Mouse (Mus musculus) kidney, embryonic 15.5 days (tissue): ENCODE measurements around the gene Eri2. TPM values are rescaled to one million over a fixed set of nuclear protein-coding genes. Genes with fewer than 3 reads are reported as not detected.

Source experiments
- ATAC-seq: fragments of 200-750 bp; cut with Nextera tagmentation; replicated peaks from 2 replicates; pipeline ENCODE4 v1.8.0; 2017; ENCODE audit warnings: moderate TSS enrichment; ENCODE audit not compliant: low FRiP score
- H3K27ac ChIP-seq: fragments of 300-500 bp; sonication (generic); 2 replicates; pipeline ENCODE4 v1.5.1; 2015; ENCODE audit warnings: mild to moderate bottlenecking, inconsistent platforms
- H3K27me3 ChIP-seq: fragments of 300-500 bp; sonication (generic); 2 replicates; pipeline ENCODE4 v1.6.1; 2015; ENCODE audit warnings: inconsistent platforms
- H3K36me3 ChIP-seq: fragments of 300-500 bp; sonication (generic); 2 replicates; pipeline ENCODE4 v1.6.1; 2015; ENCODE audit warnings: inconsistent platforms
- H3K4me1 ChIP-seq: fragments of 300-500 bp; sonication (generic); 2 replicates; pipeline ENCODE4 v1.6.1; 2015; ENCODE audit warnings: inconsistent platforms
- H3K4me2 ChIP-seq: fragments of 300-500 bp; sonication (generic); 2 replicates; pipeline ENCODE4 v1.6.1; 2015; ENCODE audit warnings: moderate library complexity, mild to moderate bottlenecking, inconsistent platforms
- H3K4me3 ChIP-seq: fragments of 300-500 bp; sonication (generic); replicated peaks from 2 replicates; pipeline ENCODE4 v1.5.1; 2015; ENCODE audit warnings: mild to moderate bottlenecking, inconsistent platforms
- H3K9ac ChIP-seq: fragments of 300-500 bp; sonication (generic); 2 replicates; pipeline ENCODE4 v1.6.1; 2015; ENCODE audit warnings: mild to moderate bottlenecking, inconsistent platforms
- H3K9me3 ChIP-seq: fragments of 300-500 bp; sonication (generic); replicated peaks from 2 replicates; pipeline ENCODE4 v1.6.1; 2016; ENCODE audit warnings: inconsistent platforms
- WGBS: fragments of 180-500 bp; shearing (Covaris S2); methylation state at CpG from one replicate; pipeline ENCODE4 v1.1.7; 2015; ENCODE audit warnings: mixed read lengths; 5-methylcytosine and 5-hydroxymethylcytosine counted together
- polyA plus RNA-seq: library from polyadenylated mRNA; unstranded; fragments of >200 nt; fragmentation: Nextera tagmentation; extraction: Ambion mirVana; gene quantifications from 2 replicates; pipeline ENCODE4 v1.2.1, GENCODE M21; 2015

The Eri2 gene
- 24.8 and 26.1 TPM in 2 replicates for polyA plus RNA-seq

DNA sequence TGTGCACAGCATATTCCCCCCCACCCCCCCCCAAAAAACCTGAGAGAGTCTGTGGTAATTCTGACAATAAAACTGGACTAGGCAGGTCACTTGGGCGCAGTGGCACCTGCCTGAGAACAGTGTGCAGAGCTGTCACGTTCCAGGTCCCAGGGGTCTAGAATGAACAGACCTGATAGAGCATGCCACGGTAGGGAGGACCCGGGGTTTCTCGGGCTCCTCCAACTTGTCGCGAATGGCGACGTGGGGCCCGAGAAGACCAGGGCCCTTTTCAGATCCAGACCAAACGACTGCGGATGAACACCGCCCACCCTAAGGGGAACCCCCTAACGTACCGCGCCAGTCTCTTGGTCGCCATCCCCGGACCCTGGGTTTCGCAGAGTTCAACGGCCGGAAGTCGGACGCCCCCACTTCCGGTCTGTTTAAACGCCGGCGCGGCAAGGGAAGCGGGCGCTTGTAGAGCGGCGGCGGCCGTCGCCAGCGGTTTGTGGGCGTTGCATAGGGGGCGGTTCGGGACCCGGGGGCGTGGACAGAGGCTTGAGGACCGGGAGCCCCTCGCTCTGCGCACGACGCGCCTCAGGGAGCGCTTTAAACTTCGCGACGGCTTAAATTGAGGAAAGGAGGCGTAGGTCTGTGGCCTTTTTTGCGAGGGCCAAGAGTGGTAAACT is at the start of gene Eri2, which contains the start of gene Rexo5:
Gene Eri2, minus strand, starts transcription at position 473 of the 665 bp plus-strand sequence.
Gene Rexo5, plus strand, starts transcription at position 421 of the 665 bp plus-strand sequence.
- peak within 1 kb of the TSS; percentile 91 for H3K27ac ChIP-seq
- H3K36me3 ChIP-seq: peaks cover 18% of the 10 kb centered on the region
- under 1% methylated on average over 53 of the region's 53 CpGs for WGBS

DNA sequence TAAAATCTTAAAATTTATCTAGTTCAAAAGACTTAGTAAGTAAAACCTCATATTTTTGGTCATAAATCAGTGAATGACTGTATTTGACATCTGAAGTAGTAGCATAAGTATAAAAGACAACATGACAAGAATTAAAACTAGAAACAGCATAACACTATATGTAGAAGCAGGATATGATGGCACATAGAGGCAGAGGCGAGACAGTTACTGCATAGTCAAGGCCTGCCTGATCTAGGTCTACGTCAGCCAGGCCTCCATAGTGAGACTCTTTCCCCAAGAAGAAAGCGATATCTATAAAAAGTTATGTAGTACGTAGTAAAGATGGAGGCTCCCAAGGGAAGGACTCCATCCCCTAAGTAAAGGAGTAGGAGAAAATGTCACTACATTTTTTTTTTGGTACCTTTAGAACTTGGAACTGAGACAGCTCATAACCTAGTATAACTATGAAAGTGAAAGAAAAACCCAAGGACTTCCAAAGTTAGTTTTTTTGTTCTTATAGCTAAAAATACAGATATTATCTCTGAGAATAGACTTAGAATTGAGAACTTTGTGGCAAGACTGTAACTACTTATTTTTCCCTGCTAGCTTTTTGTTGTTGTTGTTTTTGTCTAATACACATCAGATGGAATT is 48.1 kb upstream of the Eri2 start:
- Histone ChIP-seq H3K27me3 (no peaks in the 10 kb centered on the region), H3K9me3 (no peaks in the 10 kb centered on the region), H3K27ac (no peak overlapping the region), H3K9ac (no peak overlapping the region), H3K36me3 (peaks cover 48% of the 10 kb centered on the region), H3K4me3 (no peak overlapping the region), H3K4me2 (no peak overlapping the region), H3K4me1 (no peaks in the 10 kb centered on the region)
- no peak for ATAC-seq
- 96% methylated on average over 4 of the region's 4 CpGs for WGBS

More for the DNA sequence above, at the start of gene Eri2, which contains the start of gene Rexo5:
- Histone ChIP-seq H3K4me3 (peak within 1 kb of the TSS; percentile 79), H3K4me1 (peaks cover 14% of the 10 kb centered on the region), H3K9me3 (no peaks in the 10 kb centered on the region), H3K27me3 (no peaks in the 10 kb centered on the region), H3K9ac (peak within 1 kb of the TSS; percentile 80), H3K4me2 (peak within 1 kb of the TSS; percentile 82)
- peak; percentile 99 for ATAC-seq

DNA sequence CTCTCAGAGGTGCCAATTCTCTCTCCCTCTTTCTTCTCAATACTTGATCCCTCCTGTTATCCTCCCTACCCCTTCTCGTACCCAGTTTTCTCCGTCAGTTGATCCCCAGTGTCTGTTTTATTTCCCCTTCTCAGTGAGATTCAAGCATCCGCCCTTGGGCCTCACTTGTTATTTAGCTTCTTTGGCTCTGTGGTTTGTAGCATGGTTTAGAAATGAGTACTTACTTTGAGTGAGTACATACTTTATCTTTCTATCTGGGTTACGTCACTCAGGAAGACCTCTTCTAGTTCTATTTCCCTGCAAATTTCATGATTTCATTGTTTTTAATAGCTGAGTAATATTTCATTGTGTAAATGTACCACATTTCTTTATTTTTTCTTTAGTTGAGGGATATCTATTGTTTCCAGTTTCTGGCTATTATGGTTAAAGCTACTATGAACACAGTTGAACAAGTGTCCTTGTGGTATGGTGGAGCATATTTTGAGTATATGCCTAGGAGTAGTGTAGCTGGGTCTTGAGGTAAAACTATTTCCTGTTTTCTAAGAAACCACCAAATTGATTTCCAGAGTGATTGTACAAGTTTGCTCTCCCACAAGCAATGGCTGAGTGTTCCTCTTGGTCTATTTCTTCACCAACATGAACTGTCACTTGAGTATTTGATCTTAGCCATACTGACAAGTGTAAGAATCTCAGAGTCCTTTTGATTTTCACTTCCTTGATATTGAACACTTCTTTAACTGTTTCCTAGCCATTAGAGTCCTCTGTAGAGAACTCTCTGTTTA is 42.3 kb upstream of the Eri2 start:
- Histone ChIP-seq H3K27ac (no peak overlapping the region), H3K4me3 (no peak overlapping the region), H3K9me3 (no peaks in the 10 kb centered on the region), H3K9ac (no peak overlapping the region), H3K27me3 (no peaks in the 10 kb centered on the region), H3K4me1 (no peaks in the 10 kb centered on the region), H3K36me3 (peaks cover 36% of the 10 kb centered on the region), H3K4me2 (no peak overlapping the region)
- no peak for ATAC-seq
- WGBS: 94% methylated on average over 4 of the region's 4 CpGs

DNA sequence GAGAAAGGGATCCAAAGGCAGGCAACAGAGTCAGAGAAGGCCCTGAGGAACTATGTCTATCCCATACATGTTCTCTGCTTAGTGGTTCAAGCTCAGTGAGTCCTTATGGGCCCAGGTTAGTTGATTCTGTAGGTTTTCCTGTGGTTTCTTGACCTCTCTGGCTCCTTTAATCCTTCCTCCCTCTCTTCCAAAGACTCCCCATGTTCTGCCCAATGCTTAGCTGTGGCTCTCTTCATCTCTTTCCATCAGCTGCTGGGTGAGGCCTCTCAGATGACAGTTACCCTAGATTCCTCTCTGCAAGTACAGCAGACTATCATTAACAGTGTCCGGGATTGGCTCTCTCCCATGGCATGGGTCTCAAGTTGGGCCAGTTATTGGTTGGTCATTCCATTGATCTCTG is 41.5 kb upstream of the Eri2 start:
- H3K4me1 ChIP-seq: no peaks in the 10 kb centered on the region
- no peak for ATAC-seq
- H3K9ac ChIP-seq: no peak overlapping the region
- WGBS: 94% methylated on average over 1 of the region's 1 CpGs
- no peak overlapping the region for H3K4me2 ChIP-seq
- peaks cover 36% of the 10 kb centered on the region for H3K36me3 ChIP-seq
- no peak overlapping the region for H3K27ac ChIP-seq
- no peaks in the 10 kb centered on the region for H3K9me3 ChIP-seq
- no peak overlapping the region for H3K4me3 ChIP-seq
- H3K27me3 ChIP-seq: no peaks in the 10 kb centered on the region

DNA sequence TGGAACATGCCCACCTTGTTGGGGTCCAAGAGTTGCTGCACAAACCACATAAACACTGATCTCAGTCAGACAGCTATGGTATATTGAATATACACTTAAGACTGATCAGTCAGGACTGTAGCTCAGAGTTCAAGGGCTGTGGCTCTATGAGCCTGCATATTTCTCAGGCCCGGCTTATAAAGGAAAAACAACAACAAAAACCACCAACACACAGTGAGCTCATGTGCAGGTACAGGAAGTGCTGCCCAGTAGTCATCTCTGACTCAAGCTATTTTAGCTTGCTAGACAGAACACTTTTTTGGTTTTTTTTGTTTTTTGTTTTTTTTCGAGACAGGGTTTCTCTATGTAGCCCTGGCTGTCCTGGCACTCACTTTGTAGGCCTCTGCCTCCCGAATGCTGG is 14.9 kb upstream of the Eri2 start:
- Histone ChIP-seq H3K27me3 (no peaks in the 10 kb centered on the region), H3K27ac (no peak overlapping the region), H3K9me3 (no peaks in the 10 kb centered on the region), H3K9ac (no peak overlapping the region), H3K4me2 (no peak overlapping the region), H3K4me3 (no peak overlapping the region), H3K36me3 (peaks cover 72% of the 10 kb centered on the region), H3K4me1 (no peaks in the 10 kb centered on the region)
- 92% methylated on average over 3 of the region's 3 CpGs for WGBS
- ATAC-seq: no peak

DNA sequence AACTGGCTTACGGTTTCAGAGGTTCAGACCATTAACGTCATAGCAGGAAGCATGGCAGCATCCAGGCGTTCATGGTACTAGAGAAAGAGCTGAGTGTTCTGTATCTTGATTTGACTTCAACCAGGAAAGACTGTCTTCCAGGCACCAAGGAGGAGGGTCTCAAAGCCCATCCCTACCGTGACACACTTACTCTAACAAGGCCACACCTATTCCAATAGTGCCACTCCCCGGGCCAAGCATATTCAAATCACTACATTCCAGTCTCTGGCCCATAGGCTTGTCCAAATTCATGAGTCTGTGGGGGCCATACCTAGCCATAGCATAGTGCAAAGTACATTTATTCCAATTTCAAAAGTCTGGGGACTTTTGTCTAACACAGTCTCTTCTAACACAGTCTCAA is 13.5 kb upstream of the Eri2 start:
- H3K4me3 ChIP-seq: no peak overlapping the region
- no peak overlapping the region for H3K27ac ChIP-seq
- no peak overlapping the region for H3K4me2 ChIP-seq
- H3K36me3 ChIP-seq: peaks cover 65% of the 10 kb centered on the region
- no peaks in the 10 kb centered on the region for H3K9me3 ChIP-seq
- no peaks in the 10 kb centered on the region for H3K4me1 ChIP-seq
- no peak overlapping the region for H3K9ac ChIP-seq
- no peak for ATAC-seq
- WGBS: 93% methylated on average over 5 of the region's 5 CpGs
- no peaks in the 10 kb centered on the region for H3K27me3 ChIP-seq

DNA sequence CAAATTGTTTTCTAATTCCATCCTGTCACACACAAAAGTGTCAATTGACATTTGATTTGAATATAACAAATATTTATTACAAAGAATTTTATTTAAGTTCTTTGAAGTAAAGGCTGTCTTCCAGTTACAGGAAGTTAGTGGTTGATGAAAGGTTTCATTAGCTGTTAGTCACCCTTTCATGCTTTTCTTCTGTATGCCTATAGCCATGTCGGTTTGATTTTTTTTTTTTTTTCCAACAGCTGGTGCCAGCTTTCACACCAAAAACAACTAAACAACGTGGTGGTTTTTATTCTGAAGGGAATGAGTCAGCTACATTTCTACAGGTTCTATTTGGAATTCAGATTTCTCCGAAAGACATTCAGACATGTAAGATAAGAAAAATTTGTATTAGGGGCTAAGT is 7.1 kb upstream of the Eri2 start:
- Histone ChIP-seq H3K4me3 (no peak overlapping the region), H3K36me3 (peaks cover 24% of the 10 kb centered on the region), H3K4me2 (no peak overlapping the region), H3K4me1 (no peaks in the 10 kb centered on the region), H3K27ac (no peak overlapping the region), H3K27me3 (no peaks in the 10 kb centered on the region), H3K9ac (no peak overlapping the region), H3K9me3 (no peaks in the 10 kb centered on the region)
- WGBS: 84% methylated on average over 3 of the region's 3 CpGs
- ATAC-seq: no peak

DNA sequence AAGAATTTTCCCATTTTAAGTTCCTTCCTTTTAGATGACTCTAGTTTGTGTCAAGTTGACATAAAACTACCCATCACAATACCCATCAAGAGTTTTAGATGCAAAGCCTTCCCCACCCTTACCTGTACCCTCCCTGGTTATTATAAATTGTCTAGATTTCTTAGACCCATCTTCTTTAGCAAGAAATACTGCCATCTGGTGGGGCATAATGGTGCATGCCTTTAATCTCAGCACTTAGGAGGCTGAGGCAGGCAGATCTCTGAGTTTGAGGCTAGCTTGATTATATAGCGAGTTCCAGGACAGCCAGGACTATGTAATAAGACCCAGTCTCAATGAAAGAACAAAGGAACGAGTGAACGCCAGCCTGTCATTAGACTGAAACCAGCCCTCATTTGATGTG is 6.6 kb upstream of the Eri2 start:
- peaks cover 24% of the 10 kb centered on the region for H3K36me3 ChIP-seq
- no peak overlapping the region for H3K4me3 ChIP-seq
- no peak overlapping the region for H3K4me2 ChIP-seq
- H3K9me3 ChIP-seq: no peaks in the 10 kb centered on the region
- 96% methylated on average over 3 of the region's 3 CpGs for WGBS
- H3K27me3 ChIP-seq: no peaks in the 10 kb centered on the region
- ATAC-seq: no peak
- no peaks in the 10 kb centered on the region for H3K4me1 ChIP-seq
- H3K9ac ChIP-seq: no peak overlapping the region
- no peak overlapping the region for H3K27ac ChIP-seq

DNA sequence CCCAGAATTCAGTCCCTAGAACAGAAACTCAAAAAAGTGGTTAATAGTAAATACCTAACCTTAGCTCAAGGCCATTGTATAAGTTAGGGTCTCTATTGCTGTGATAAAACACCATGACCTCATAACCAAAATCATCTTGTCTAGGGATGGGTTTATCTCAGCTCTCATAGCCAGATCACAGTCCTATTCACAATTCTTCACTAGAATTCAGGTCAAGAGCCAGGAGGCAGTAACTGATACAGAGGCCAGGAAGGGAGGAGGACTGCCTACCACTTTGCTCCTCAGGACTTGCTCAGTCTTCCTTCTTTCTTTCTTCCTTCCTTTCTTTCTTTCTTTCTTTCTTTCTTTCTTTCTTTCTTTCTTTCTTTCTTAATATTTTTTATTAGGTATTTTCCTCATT is 1.5 kb upstream of the Eri2 start:
- H3K4me3 ChIP-seq: peak overlapping the region; percentile 27
- no peak overlapping the region for H3K27ac ChIP-seq
- no peaks in the 10 kb centered on the region for H3K27me3 ChIP-seq
- peaks cover 5% of the 10 kb centered on the region; the same call in 1 of the 2 replicates for H3K36me3 ChIP-seq
- no peak for ATAC-seq
- peaks cover 14% of the 10 kb centered on the region for H3K4me1 ChIP-seq
- H3K9me3 ChIP-seq: no peaks in the 10 kb centered on the region
- H3K4me2 ChIP-seq: peak overlapping the region; percentile 55
- no peak overlapping the region for H3K9ac ChIP-seq

DNA sequence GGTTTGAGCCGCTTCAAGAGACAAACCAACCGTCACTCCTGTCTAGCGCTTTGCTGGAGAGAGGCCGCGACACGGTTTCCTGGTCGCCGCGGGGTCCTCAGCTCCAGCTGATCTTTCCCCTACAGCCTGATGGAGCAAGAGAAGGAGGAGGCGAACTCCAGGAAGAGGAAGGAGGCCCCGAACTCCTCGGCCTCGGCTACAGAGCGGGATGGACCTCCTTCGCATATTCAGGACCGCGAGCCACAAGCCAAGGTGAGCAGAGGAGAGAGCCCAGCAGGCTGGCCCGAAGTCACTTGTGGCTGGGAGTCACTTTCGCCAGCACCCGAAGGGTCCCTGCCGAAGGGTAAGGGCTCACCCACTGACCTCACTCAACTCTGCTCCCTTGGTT is 387 bp upstream of the Eri2 start:
- Histone ChIP-seq H3K4me3 (peak overlapping the region; percentile 79), H3K9ac (peak overlapping the region; percentile 80), H3K4me2 (peak overlapping the region; percentile 82), H3K27me3 (no peaks in the 10 kb centered on the region), H3K9me3 (no peaks in the 10 kb centered on the region), H3K36me3 (peaks cover 13% of the 10 kb centered on the region), H3K27ac (peak overlapping the region; percentile 91), H3K4me1 (peaks cover 14% of the 10 kb centered on the region)
- under 1% methylated on average over 21 of the region's 21 CpGs for whole genome bisulfite sequencing
- ATAC-seq: peak; percentile 87

DNA sequence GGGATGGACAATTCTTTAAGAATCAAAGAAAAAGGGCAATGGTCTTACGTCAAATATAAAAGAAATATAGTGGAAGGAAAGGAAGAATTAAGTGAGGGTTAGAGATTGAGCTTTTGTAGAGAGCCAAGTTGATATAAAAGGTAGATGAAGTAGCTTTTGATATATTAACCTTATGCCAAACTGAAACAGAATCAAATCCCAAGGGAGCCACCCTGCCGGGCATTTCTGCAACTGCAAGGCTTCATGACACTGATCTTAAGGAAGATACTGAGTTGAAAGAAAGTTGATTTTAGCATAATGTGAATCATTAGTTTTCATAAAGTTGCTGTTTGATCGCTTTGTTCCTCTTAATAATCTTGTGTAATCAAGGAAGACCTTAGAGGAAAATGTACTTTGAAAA is 4.8 kb downstream of the Eri2 start:
- no peak overlapping the region for H3K27ac ChIP-seq
- no peak for ATAC-seq
- H3K36me3 ChIP-seq: peaks cover 55% of the 10 kb centered on the region
- peaks cover 9% of the 10 kb centered on the region for H3K4me1 ChIP-seq
- H3K9me3 ChIP-seq: no peaks in the 10 kb centered on the region
- H3K4me3 ChIP-seq: no peak overlapping the region
- no peak overlapping the region for H3K9ac ChIP-seq
- H3K4me2 ChIP-seq: no peak overlapping the region
- no peaks in the 10 kb centered on the region for H3K27me3 ChIP-seq
- 87% methylated on average over 3 of the region's 3 CpGs for WGBS

DNA sequence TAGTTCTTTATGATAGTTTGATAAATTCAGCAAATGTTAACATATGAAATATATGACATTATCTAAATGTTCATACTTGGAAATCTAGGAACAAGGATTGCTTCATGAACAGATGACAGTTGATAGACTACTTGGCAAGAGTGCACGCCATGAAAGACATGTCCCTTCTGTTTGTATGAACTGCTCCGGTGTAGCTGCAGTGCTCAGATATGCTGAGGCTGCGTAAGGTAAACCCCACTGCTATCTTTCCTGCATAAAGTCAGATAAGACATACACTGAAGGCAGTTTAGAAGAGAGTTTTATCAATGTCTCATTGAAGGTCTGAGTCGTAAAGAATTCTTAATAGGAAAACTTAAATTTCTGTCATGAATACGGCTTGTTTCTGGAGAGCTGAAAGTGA is 8.9 kb downstream of the Eri2 start:
- Histone ChIP-seq H3K9me3 (no peaks in the 10 kb centered on the region), H3K27ac (no peak overlapping the region)
- 0 out of 2 replicates have a peak, but pooled peaks have one; percentile 54 for ATAC-seq

More for the DNA sequence above, 8.9 kb downstream of the Eri2 start:
- Histone ChIP-seq H3K27me3 (no peaks in the 10 kb centered on the region), H3K4me3 (no peak overlapping the region), H3K4me2 (no peak overlapping the region), H3K9ac (no peak overlapping the region), H3K36me3 (peaks cover 63% of the 10 kb centered on the region), H3K4me1 (no peaks in the 10 kb centered on the region)
- 95% methylated on average over 5 of the region's 5 CpGs for WGBS
